Mouse (Mus musculus): Measurements from ENCODE around the gene Plch2.

Gene Plch2

DNA sequence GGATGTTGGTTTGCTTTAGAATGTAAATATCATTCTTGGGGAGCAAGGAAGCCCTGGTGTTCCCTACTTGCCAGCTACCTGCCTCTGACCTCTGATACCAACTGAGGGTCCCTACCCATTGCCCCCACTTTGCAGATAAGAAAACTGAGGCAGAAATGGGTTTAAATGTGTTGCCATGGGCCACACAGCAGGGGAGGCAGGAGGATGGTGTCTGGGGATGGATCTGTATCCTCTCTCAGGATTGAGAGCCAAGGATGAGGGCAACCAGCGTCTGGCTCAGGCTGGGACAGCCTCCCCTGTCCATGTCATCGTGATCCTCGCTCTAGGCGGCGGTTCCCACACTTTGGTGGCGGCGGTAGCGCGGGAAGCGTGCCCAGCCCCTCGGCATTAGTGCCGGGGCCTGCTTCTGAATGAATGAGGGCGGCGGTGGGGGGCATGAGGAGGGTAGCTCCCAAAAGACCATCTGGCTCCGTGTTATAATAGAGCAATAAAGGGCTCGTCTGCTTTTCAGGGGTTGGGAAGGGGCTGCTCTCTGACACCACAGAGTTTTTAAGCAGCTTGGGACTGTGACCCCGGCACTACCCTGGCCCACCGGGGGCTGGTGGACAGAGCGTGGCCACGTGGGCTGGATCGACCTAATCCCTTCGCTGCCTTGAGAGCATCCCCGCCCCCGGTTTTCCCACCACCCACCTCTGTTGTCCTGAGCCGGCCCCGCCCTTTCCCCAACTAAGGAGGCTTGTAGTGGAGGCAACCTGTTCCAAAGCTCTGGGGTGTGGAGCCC, 103.9 kb downstream of the Plch2 start:
- no peak for DNase-seq

DNA sequence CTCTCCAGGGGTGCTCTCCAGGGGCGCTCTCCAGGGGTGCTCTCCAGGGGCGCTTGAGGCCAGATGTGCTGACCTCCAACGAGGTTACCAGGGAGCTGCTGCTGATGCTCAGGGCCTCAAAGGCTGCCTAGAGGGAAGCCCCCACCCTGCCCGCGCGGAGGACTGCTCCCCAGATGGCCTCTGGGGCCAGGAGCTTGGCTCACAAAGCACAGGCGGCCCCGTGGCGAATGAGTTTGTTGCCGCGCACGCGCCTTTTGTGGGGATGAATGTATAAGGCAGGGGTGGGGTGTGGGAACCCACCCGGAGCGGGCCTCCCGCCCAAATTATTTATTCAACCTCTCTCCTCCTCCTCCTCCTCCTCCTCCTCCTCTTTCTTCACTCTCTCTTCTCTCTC, 107.0 kb downstream of the Plch2 start:
- DNase-seq, result no peak

DNA sequence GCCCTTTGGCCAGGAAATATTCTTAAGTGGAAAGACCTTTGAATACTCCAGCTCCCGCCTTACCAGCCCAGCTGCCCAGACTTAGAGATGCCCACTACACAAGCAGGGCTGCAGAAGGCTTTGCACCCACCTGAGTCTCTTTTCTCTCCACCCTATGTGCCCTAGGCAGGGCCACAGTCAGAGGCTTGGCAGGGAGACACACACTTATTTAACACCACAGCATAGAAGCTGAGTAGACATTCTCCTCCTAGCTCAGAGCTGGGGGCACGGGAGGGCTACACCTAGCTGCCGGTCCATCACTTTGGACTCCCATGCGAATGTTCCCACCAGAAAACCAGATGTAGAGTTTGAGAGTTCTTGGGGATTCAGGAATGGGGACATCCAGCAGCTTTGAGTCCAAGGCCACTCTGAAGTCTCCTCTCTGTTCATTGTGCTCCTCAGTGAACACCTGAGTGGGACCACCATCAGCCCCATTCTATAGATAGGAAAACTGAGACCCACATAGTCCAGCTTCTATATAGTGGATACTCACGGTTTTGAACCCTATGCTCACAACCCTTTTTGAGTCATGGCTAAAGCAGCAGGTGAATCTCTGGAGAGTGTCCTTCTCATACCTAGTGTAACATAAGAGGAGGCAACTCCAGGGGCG, 107.5 kb downstream of the Plch2 start:
- no peak for DNase-seq

DNA sequence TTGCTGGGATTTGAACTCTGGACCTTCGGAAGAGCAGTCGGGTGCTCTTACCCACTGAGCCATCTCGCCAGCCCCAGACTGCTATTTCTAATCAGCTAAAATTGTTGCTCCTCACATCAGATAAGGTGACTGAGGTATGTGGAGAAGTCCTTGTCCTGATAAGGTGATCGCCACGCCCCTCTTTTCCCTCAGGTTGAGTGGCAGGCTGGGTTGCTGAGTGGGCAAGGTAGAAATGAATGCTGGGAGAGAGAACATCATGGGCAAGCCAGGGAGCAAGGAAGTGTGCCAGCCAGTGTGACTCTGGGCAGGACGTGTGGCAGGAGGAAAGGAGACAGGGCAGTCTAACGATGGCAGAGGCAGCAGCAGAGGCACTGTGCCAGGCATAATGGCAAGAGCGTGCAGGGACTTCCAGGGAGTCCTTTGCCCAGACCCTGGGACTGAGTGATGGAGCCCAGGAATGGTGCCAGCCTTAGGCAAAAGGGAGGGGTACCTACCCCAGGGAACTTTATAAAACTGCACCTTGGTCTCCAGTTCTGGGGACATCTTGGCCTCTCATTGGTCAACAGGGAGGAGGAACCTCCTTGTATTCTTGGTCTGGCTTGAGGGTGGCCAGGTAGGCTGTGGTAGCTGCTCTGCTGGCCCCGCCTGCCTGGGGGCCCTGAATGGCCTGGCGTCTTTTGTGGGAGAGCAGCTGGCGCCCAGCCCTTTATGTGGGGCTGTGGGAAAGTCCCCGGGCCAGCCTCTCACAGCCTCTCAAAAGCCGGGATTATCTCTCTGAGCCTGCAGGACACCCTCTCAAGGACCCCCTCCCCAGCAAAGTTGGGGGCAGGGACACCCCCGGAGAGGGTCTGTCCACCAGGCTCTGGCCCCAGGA, 108.3 kb downstream of the Plch2 start:
- no peak for DNase-seq

DNA sequence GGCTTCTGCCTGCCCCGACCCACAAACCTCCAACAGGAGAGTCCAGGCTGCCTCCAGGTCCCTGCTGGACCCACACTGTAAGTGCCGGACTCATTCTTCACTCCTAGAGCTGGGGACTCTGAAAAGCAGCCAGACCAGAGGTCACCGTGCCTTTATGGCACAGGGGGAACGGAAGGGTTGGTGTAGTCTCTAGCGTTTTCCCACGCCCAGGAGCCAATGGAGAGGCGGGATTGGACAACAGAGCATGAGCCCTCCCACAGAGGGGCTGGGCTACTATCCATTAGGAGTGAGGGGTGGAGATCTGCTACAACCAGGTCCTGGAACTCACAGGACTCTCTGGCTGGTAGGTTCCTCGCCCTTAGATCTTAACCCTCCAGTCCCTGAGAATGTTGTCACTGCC, 110.3 kb downstream of the Plch2 start:
- peak; percentile 87 for DNase-seq

DNA sequence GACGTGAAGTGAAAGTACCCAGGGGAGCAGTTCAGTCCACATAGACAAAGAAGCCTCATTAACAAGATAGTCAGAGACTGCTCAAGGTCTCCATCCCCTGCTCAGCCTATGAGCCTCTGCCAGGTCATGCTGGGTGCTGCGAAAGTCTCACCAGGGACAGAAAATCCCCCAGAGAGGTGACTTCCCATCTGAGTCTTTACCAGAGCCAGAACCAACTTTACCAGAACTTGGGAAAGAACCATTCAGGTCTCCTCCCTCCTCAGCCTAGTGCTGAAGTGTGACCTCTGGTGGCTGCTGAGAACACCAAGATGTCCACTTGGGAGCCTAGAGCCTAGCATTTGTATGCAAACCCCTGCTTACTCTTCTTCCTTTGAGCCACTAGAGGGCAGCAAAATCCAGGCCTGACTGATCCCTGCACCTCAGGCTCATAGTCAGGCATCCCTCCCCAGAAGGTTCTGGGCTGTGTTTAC, 112.4 kb downstream of the Plch2 start:
- peak; percentile 88 for DNase-seq

DNA sequence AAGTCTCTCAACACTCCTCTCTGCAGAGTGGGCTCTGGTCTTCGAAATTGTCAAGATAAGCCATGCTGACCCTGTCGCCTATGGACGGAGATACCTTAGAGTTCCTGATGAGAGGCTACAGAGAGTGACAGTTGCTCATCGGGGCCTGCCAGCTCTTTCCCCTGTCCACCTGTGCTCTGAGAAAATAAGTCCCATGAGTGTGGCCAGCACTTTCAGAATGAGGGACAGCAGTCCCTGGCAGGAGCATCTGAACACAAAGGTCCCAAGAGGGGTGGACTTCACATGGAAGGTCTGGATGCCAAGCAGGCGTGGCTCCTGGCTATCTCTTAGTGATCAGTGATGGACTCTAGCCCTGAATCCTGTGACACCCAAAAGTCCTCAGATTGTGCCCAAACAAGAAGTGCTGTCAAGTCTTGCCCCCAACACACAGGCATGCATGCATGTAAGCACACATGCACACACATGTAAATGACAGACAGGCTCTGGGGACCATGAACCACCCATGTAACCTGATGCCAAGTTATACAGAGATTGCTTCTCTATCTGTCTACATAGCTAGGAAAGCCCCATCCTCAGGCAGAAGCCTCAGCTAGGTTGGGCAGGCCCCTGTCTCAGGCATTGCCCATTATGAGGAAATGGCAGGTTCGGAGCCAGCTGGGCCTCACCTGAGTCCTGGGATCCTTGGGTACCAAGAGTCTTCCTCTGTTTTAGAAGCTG, 113.1 kb downstream of the Plch2 start:
- no peak for DNase-seq

DNA sequence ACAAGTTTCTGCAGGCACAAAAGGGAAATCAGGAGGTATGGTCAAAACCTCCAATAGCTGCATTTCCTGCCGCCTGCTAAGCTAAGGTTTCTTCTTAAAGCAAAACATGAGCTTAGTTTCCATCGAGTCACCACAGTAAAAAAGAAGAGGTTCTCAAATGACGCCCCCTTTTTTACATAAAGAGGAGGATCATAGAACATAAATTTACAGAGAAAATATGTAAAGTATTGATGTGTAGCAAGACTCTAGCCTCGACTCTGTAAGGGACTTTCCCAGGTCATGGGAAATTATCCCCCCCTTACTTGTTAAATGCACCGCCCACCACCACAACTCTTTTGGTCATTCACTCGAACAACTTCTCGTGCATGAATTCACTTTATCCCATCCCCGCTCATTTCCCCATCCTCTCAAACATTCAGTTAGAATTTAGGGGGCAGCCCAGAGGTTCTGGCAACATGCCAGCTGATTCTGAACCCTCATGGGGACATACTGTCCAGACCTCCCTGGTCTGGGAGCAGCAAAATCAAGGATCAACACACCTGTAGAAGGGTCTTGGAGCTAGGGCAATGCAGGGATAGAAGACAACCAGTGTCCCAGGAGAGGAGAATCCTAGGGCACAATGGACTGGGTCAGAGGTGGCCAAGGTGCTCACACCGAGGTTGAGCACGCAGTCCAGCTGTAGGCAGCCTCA, 113.8 kb downstream of the Plch2 start:
- no peak for DNase-seq

DNA sequence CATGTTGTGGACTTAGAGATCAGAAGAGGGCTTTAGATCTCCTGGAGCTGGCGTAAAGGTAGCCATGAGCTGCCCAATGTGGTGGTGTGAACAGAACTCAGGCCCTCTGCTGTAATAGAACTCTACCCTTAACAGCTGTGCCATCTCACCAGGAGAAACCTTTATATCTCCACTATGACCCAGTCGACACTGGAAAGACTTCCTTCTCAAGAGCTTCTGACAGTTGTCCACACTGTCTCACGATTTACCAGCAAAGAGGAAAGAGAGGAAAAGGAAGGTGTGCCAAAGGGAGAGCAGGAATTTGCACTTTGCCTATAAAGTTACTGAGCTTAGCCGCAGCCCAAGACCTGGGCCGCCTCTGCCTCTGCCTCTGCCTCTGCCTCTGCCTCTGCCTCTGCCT, 114.8 kb downstream of the Plch2 start:
- no peak for DNase-seq

DNA sequence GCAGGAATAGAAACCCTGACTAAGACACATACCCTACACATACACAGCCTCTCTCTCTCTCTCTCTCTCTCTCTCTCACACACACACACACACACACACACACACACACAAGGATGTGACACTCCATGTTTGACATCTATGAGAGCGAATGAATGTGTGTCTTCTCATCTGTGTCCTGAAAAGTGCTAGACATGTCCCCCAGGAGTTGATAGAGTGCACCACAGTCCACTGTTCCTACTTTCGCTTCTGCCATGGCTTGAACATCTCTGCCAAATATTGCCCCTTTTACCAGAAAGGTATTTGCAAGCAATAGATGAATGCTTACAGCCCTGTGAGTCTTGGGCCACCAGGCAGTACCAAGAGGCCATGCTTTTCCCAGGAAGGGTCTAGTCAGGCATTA, 116.4 kb downstream of the Plch2 start:
- no peak for DNase-seq

DNA sequence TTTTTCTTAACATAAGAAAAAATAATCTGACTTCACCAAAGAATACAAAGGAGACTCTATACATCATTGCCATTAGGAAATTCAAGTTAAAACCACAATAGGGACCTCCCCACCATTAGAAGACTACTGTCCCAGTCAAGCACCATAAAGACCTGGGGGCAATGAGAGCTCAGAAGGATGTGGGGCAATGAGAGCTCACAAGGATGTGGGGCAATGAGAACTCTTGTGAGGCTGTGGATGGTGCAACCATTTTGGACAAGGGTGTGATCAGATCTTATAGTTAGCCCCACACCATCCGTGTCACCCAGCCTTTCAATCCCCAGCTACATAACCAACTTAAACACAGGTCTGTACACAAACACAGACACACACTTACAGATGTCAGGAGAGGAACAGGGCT, 118.8 kb downstream of the Plch2 start:
- no peak for DNase-seq

DNA sequence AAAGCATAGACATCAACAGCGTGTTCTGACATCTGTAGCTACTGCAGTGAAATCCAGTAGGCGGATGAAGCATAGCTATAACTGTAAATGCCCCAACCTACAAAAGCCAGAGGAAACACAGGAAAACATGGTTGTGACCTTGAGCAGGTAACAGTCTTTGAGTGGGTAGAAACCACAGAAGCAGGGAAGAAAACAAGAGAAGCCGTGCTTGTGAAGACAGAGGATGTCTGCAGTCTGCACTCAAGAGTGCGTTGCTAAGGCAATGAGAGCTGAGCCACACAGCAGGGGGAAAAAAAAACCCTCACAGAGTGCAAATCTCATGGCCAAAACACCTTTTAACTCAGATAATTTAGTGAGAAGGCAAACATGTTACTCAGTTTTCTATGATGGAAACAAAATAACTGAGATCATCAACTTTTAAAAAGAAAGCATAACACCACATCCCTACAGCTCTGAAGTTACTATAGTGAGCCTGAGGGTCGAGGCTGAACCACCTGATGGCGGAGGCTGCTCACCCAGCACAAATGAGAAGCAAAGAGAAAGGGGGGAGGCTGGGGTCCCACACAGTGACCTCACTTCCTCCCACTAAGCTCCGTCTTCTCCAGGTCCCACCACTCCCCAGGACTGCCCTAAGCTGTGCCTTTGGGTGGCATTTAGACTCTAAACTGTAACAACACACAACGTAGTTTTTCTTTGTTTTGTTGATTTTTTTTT, 119.9 kb downstream of the Plch2 start:
- DNase-seq, result no peak

DNA sequence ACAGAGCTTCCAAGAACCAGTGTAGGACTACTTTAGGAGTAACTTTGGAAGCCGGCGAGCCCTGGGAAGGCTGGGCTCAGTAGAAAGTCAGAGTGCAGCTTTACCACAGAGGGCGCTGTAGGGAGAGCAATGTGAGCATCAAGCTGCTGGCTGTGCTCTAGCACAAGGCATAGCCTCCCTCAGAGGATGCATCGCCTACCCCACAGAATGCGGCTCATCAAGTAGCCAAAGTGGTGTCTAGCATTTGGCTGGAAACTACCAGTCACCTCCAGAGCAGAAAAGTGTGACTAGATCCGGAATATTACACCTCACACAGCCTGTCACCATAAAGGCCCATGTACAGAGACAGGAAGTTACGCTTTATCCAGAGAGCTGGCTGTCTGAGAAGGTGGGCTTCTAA, 120.8 kb downstream of the Plch2 start:
- no peak for DNase-seq

DNA sequence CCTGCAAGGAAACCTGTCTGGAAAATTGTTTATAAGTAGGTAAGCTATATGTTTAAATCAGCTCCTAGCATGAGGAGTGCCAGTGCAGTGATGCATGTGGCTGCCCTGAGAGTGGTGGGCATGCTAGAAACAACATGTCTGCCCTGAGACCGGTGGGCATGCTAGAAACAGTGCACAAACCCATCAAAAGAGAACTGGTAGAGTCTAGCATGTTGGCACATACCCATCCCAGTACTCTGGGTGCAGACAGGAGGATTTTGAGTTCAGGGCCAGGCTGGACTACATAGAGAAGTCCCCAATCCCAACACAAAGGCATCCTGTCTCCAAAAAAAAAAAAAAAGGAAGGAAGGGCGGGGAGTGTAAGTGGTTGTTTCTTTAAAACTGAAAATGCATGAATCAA, 121.8 kb downstream of the Plch2 start:
- DNase-seq, result no peak

DNA sequence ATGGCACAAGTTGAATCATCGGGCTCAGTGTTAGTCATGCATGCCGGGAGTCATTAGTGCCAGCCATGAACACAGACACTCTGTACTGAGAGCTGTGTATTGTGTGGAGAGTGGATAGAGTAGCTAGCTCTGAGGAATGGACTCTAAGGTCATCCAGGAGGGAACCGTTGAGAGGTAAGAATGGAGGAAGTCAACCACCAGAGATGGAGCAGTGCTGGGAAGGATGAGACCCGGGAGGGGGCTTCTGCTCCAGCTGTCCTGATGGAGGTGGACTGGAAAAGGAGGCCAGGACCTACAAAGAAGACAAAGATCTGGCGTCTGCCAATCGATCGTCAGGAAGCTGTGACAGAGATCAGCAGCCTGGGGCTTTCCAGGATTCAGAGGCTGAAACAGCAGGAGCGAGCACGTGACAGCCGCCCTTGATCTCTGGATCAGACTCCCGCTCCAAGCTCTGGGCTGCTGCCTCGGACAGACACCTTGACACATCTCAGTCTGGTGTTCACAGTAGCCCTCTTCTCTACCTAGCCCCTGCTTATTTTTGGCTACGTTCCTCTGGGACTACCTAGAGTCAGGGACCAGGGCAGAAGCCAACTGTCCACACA, 123.2 kb downstream of the Plch2 start:
- DNase-seq, result no peak
